Mouse (Mus musculus) liver, embryonic 14.5 days (tissue): ENCODE measurements around the gene Prex1. TPM values are rescaled to one million over a fixed set of nuclear protein-coding genes. Genes with fewer than 3 reads are reported as not detected.
"Not testable (repeated sequence)": the region's sequence is repeated elsewhere in the genome, so short reads cannot be mapped to it uniquely, and the experiment has no call there.

Source experiments
- ATAC-seq: fragments of 200-750 bp; cut with Nextera tagmentation; 2 replicates; pipeline ENCODE4 v1.8.0; 2017; ENCODE audit warnings: moderate number of reproducible peaks, mild to moderate bottlenecking, moderate library complexity; ENCODE audit not compliant: insufficient read depth
- DNase-seq, 3 experiments: peaks; one replicate each; pipeline ENCODE4 v3.0.0-alpha.2; 2012 to 2013; ENCODE audit warnings: low read depth in 3 of 3, low spot score in 3 of 3
- H3K27ac ChIP-seq: fragments of 300-500 bp; sonication (generic); 2 replicates; pipeline ENCODE4 v1.5.1; 2014; ENCODE audit warnings: moderate library complexity, mild to moderate bottlenecking, control low read depth, inconsistent platforms
- H3K27me3 ChIP-seq: fragments of 300-500 bp; sonication (generic); 2 replicates; pipeline ENCODE4 v1.6.1; 2014; ENCODE audit warnings: mild to moderate bottlenecking, low read length, moderate library complexity; ENCODE audit not compliant: control insufficient read depth, insufficient read depth
- H3K36me3 ChIP-seq: fragments of 300-500 bp; sonication (generic); replicated peaks from 2 replicates; pipeline ENCODE4 v1.6.1; 2014; ENCODE audit warnings: low read depth; ENCODE audit not compliant: control insufficient read depth, insufficient read depth
- H3K4me1 ChIP-seq, 2 experiments: fragments of 200-500 bp in 1 of 2; fragments of 300-500 bp in 1 of 2; sonication (generic) in 1 of 2; replicated peaks; 2 replicates each; pipeline ENCODE4 v1.6.1; 2012 to 2014; ENCODE audit warnings: antibody characterized with exemption in 1 of 2, inconsistent platforms in 1 of 2, low read length in 1 of 2; ENCODE audit not compliant: control insufficient read depth in 2 of 2, insufficient read depth in 2 of 2
- H3K4me2 ChIP-seq: fragments of 300-500 bp; sonication (generic); 2 replicates; pipeline ENCODE4 v1.6.1; 2014; ENCODE audit warnings: low read depth, mild to moderate bottlenecking, control low read depth, moderate library complexity
- H3K4me3 ChIP-seq, 2 experiments: fragments of 200-500 bp in 1 of 2; fragments of 300-500 bp in 1 of 2; sonication (generic) in 1 of 2; 2 replicates each; pipeline ENCODE4 v1.5.1; 2012 to 2014; ENCODE audit warnings: low read depth in 2 of 2, low read length in 2 of 2, mild to moderate bottlenecking in 2 of 2, control low read depth in 1 of 2, inconsistent platforms in 1 of 2, moderate library complexity in 1 of 2; ENCODE audit not compliant: insufficient read depth in 1 of 2
- H3K9ac ChIP-seq: fragments of 300-500 bp; sonication (generic); replicated peaks from 2 replicates; pipeline ENCODE4 v1.6.1; 2014; ENCODE audit warnings: mild to moderate bottlenecking, control low read depth, moderate library complexity
- H3K9me3 ChIP-seq: fragments of 300-500 bp; sonication (generic); 2 replicates; pipeline ENCODE4 v1.6.1; 2016; ENCODE audit warnings: low read length, mixed read lengths; ENCODE audit not compliant: control insufficient read depth
- CTCF ChIP-seq: IDR thresholded peaks from 2 replicates; pipeline ENCODE4 v1.5.1; 2016; ENCODE audit warnings: antibody characterized with exemption, low read depth, control low read depth
- EP300 ChIP-seq: IDR thresholded peaks from 2 replicates; pipeline ENCODE4 v1.6.1; 2016; ENCODE audit warnings: antibody characterized with exemption, low read depth
- WGBS: fragments of 180-500 bp; shearing (Covaris S2); extraction: QIAGEN DNeasy Blood & Tissue Kit; methylation state at CpG from one replicate; pipeline ENCODE4 v1.1.7; 2014; ENCODE audit not compliant: insufficient replicate concordance; 5-methylcytosine and 5-hydroxymethylcytosine counted together
- polyA plus RNA-seq, 2 experiments: library from polyadenylated mRNA; depleted of rRNA in 1 of 2; stranded (reverse) in 1 of 2; unstranded in 1 of 2; fragments of >200 nt; fragmentation: Nextera tagmentation in 1 of 2; extraction: Ambion mirVana in 1 of 2; gene quantifications; 2 replicates each; pipeline versions ENCODE4 v1.2.1 to v1.2.3; 2012 to 2014

Gene Prex1
- polyA plus RNA-seq, 2 experiments, result 9.2 to 10.0 TPM

DNA sequence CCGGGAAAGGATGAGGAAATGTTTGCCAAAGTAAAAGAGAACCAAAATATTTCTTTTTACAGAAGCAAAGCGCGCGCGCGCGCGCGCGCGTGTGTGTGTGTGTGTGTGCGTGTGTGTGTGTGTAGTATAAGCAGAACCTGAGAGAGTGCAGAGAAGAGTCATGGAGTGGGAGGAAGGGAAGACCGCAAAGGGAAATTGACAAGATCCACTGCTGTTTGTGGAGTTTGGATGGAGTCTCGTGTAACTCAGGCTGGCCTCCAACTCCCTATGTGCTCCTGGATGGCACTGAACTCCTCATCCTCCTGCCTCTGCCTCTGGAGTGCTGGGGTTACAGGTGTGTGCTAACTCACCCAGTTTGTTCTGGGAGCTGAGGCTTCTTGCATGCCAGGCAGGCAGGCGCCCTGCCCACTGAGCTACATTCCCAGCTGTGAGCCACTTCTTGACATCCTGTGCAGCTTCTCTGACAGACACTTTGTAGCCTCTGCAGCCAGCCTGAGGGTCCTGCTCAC lies 191.0 kb downstream of the Prex1 start:
- Histone ChIP-seq H3K4me2 (no peak overlapping the region), H3K9me3 (no peaks in the 10 kb centered on the region), H3K9ac (no peak overlapping the region), H3K4me3 (no peak overlapping the region), H3K27ac (no peak overlapping the region), H3K36me3 (no peaks in the 10 kb centered on the region), H3K27me3 (no peaks in the 10 kb centered on the region), H3K4me1 (no peaks in the 10 kb centered on the region)
- TF ChIP-seq CTCF (no peak), EP300 (no peak)
- ATAC-seq (no peak), DNase-seq (no peak)
- 82% methylated on average over 15 of the region's 15 CpGs for WGBS

GRCm38 (mm10) chr2:166521878-166522611 lies 191.6 kb downstream of the Prex1 start:
- H3K9ac ChIP-seq, result no peak overlapping the region
- no peaks in the 10 kb centered on the region for H3K27me3 ChIP-seq
- H3K36me3 ChIP-seq, result no peaks in the 10 kb centered on the region
- no peak overlapping the region for H3K4me3 ChIP-seq
- TF ChIP-seq CTCF (no peak), EP300 (no peak)
- H3K4me1 ChIP-seq, result no peaks in the 10 kb centered on the region
- ATAC-seq, result no peak
- no peak for DNase-seq
- 40% methylated on average over 16 of the region's 16 CpGs for WGBS
- H3K27ac ChIP-seq, result no peak overlapping the region
- no peak overlapping the region for H3K4me2 ChIP-seq
- H3K9me3 ChIP-seq, result no peaks in the 10 kb centered on the region

DNA sequence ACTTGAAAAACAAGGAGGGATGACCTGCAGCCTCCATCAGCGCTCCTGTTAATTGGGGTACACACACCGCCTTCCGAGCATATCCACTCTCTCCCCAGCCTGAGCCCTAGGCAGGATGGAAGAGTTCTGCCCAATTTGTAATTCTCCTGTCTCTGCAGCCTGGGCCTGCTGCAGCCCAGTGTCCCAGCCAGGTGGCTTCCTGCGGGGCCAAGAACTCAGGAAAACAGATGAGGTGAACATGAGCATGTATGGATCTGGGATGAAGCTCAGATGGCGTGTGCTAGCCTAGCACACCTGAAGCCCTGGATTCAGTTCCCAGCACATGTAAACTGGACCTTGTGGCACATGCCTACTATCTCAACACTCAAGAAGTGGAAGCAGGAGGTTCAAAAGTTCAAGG lies 192.2 kb downstream of the Prex1 start:
- no peak for TF ChIP-seq EP300
- TF ChIP-seq CTCF, result no peak
- DNase-seq, result no peak
- H3K9me3 ChIP-seq, result no peaks in the 10 kb centered on the region
- no peaks in the 10 kb centered on the region for H3K36me3 ChIP-seq
- no peaks in the 10 kb centered on the region for H3K27me3 ChIP-seq
- H3K27ac ChIP-seq, result no peak overlapping the region
- no peaks in the 10 kb centered on the region for H3K4me1 ChIP-seq
- H3K4me2 ChIP-seq, result no peak overlapping the region
- no peak for ATAC-seq
- no peak overlapping the region for H3K9ac ChIP-seq
- whole genome bisulfite sequencing, result 75% methylated on average over 5 of the region's 5 CpGs
- H3K4me3 ChIP-seq, result no peak overlapping the region

DNA sequence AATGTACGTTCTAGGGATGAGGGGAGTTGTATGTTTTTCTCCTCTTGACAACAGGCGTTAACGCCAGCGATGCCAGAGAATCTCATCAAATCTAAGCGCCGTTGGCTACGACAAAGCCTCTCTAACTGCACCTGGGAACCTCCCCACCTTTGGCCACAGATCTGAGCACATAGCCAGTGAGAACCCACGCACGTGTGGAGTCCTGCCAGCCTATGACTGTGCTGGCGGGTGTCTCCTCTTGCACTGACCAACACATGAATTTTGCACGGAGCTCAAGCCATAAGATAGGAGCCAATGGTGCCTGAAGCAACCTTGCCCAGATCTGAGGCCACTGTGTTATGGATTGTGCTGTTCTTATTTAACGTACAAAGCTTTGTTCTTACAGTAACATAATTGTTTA lies 193.1 kb downstream of the Prex1 start:
- Histone ChIP-seq H3K36me3 (no peaks in the 10 kb centered on the region), H3K4me1 (no peaks in the 10 kb centered on the region), H3K9ac (no peak overlapping the region), H3K4me3 (no peak overlapping the region), H3K27ac (no peak overlapping the region), H3K9me3 (no peaks in the 10 kb centered on the region), H3K27me3 (no peaks in the 10 kb centered on the region), H3K4me2 (no peak overlapping the region)
- ATAC-seq (no peak), DNase-seq (no peak)
- TF ChIP-seq CTCF, result no peak
- WGBS, result 74% methylated on average over 12 of the region's 12 CpGs

- not testable (repeated sequence) for DNase-seq, H3K9me3 ChIP-seq, H3K4me2 ChIP-seq, H3K4me1 ChIP-seq, ATAC-seq, H3K4me3 ChIP-seq, H3K36me3 ChIP-seq, H3K9ac ChIP-seq, H3K27me3 ChIP-seq, H3K27ac ChIP-seq
- 21% methylated on average over 14 of the region's 17 CpGs for WGBS
Observed at GRCm38 (mm10) chr2:166517392-166518174, 196.0 kb downstream of the Prex1 start.
